Mouse (Mus musculus) right cerebral cortex, adult 18-20 months (tissue): ENCODE results near the gene Cemip.
"Not testable (repeated sequence)": the region's sequence is repeated elsewhere in the genome, so short reads cannot be mapped to it uniquely, and the experiment has no call there.

Experiments
- DNase-seq: peaks from one replicate; pipeline ENCODE4 v3.0.0; 2022; ENCODE audit warnings: mixed read lengths

Gene Cemip

GRCm38 (mm10) chr7:83889946-83890345 lies 196.4 kb downstream of the Cemip start:
- not testable (repeated sequence) for DNase-seq

- DNase-seq: no peak
Measured at GRCm38 (mm10) chr7:83889383-83889782, 196.9 kb downstream of the Cemip start.

- no peak for DNase-seq
Measured at GRCm38 (mm10) chr7:83886366-83887129, 199.8 kb downstream of the Cemip start.

GRCm38 (mm10) chr7:83885835-83886234 lies 200.5 kb downstream of the Cemip start:
- no peak for DNase-seq

- no peak for DNase-seq
Measured at GRCm38 (mm10) chr7:83884921-83885532, 201.3 kb downstream of the Cemip start.

- DNase-seq: peak; percentile 94
Measured at GRCm38 (mm10) chr7:83884021-83884658, 202.2 kb downstream of the Cemip start, which contains the start of the genes Tlnrd1 and Mesd. Tlnrd1 (minus strand) TSS chr7:83884305. Mesd (plus strand) TSS chr7:83884466.

GRCm38 (mm10) chr7:83883276-83884020 lies 202.9 kb downstream of the Cemip start:
- DNase-seq: peak; percentile 62
